Mouse (Mus musculus) hindbrain, embryonic 14.5 days (tissue): ENCODE measurements around the gene Tjp2. TPM values are rescaled to one million over a fixed set of nuclear protein-coding genes. Genes with fewer than 3 reads are reported as not detected.
"Not testable (repeated sequence)": the region's sequence is repeated elsewhere in the genome, so short reads cannot be mapped to it uniquely, and the experiment has no call there.

Experiments used
- ATAC-seq: fragments of 200-750 bp; cut with Nextera tagmentation; 2 replicates; pipeline ENCODE4 v1.8.0; 2017; ENCODE audit warnings: moderate number of reproducible peaks, mild to moderate bottlenecking, moderate TSS enrichment, moderate library complexity; ENCODE audit not compliant: low FRiP score
- DNase-seq: peaks from one replicate; pipeline ENCODE4 v3.0.0-alpha.2; 2015; ENCODE audit warnings: low spot score
- H3K27ac ChIP-seq: fragments of 300-500 bp; sonication (generic); 2 replicates; pipeline ENCODE4 v1.5.1; 2014; ENCODE audit warnings: mild to moderate bottlenecking, moderate library complexity
- H3K27me3 ChIP-seq: fragments of 300-500 bp; sonication (generic); 2 replicates; pipeline ENCODE4 v1.6.1; 2014; ENCODE audit warnings: mild to moderate bottlenecking, low read length, mixed read lengths; ENCODE audit not compliant: control insufficient read depth, insufficient read depth
- H3K36me3 ChIP-seq: fragments of 300-500 bp; sonication (generic); replicated peaks from 2 replicates; pipeline ENCODE4 v1.6.1; 2014; ENCODE audit not compliant: control insufficient read depth, insufficient read depth
- H3K4me1 ChIP-seq: fragments of 300-500 bp; sonication (generic); replicated peaks from 2 replicates; pipeline ENCODE4 v1.6.1; 2014; ENCODE audit warnings: antibody characterized with exemption, low read length, mixed read lengths; ENCODE audit not compliant: control insufficient read depth, insufficient read depth
- H3K4me2 ChIP-seq: fragments of 300-500 bp; sonication (generic); replicated peaks from 2 replicates; pipeline ENCODE4 v1.6.1; 2014; ENCODE audit warnings: mild to moderate bottlenecking, moderate library complexity
- H3K4me3 ChIP-seq: fragments of 300-500 bp; sonication (generic); replicated peaks from 2 replicates; pipeline ENCODE4 v1.5.1; 2014; ENCODE audit warnings: mild to moderate bottlenecking, low read length
- H3K9ac ChIP-seq: fragments of 300-500 bp; sonication (generic); 2 replicates; pipeline ENCODE4 v1.6.1; 2014
- H3K9me3 ChIP-seq: fragments of 300-500 bp; sonication (generic); 2 replicates; pipeline ENCODE4 v1.6.1; 2016; ENCODE audit warnings: low read length; ENCODE audit not compliant: control insufficient read depth
- WGBS: fragments of 180-500 bp; shearing (Covaris S2); extraction: QIAGEN DNeasy Blood & Tissue Kit; methylation state at CpG from one replicate; pipeline ENCODE4 v1.1.7; 2014; 5-methylcytosine and 5-hydroxymethylcytosine counted together
- polyA plus RNA-seq: library from polyadenylated mRNA; unstranded; fragments of >200 nt; fragmentation: Nextera tagmentation; extraction: Ambion mirVana; gene quantifications from 2 replicates; pipeline ENCODE4 v1.2.1, GENCODE M21; 2014

Tjp2 gene
- polyA plus RNA-seq, 1 experiment from 2014 or later = 12.6 TPM

DNA sequence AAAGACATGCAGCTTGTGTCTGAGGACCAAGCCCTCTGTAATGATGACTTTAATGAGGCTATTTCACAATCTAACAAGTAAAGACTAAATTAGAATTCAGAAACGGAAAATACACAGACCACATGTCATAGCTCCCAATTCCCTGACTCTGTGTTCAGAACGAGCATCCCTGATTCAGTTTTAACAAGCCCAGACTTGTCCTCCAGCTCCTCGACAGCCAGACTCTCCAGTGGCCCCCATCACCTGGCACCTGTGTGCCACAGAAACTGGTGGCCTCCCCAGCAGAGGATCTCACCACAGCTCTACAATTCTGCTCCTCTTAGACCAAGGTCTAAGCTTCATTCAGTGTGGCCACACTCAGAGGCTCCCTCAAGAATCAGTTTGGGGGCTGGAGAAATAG lies 27.5 kb downstream of the Tjp2 start:
- H3K27me3 ChIP-seq = no peaks in the 10 kb centered on the region
- no peak overlapping the region for H3K27ac ChIP-seq
- H3K4me1 ChIP-seq = no peaks in the 10 kb centered on the region
- H3K36me3 ChIP-seq = no peaks in the 10 kb centered on the region
- H3K4me3 ChIP-seq = no peak overlapping the region
- H3K9me3 ChIP-seq = no peaks in the 10 kb centered on the region
- no peak for DNase-seq
- H3K9ac ChIP-seq = no peak overlapping the region
- no peak for ATAC-seq
- WGBS = 73% methylated on average over 3 of the region's 3 CpGs
- H3K4me2 ChIP-seq = no peak overlapping the region

DNA sequence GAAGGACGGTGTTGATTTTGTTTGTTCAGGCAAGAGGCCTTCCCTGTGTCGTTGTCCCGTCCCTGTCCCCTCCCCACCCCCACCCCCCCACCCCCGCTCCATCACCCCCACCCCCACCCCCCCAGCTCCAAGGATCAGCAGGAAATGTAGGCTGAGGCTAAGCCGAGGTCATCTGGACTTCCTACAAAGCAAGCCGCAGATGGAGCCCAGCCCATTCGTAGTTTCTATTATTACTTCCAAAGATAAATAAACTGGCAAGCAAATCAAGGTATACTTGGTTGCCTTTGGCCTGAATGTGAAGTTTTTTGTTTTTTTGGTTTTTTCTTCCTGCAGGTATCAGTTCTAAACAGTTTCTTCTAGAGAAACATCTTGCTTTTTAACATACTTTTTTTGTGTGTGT lies 29.6 kb downstream of the Tjp2 start:
- H3K4me1 ChIP-seq = no peaks in the 10 kb centered on the region
- no peak overlapping the region for H3K4me2 ChIP-seq
- DNase-seq = no peak
- H3K4me3 ChIP-seq = no peak overlapping the region
- no peaks in the 10 kb centered on the region for H3K9me3 ChIP-seq
- no peaks in the 10 kb centered on the region for H3K36me3 ChIP-seq
- H3K27ac ChIP-seq = no peak overlapping the region
- no peaks in the 10 kb centered on the region for H3K27me3 ChIP-seq
- 76% methylated on average over 7 of the region's 7 CpGs for WGBS
- no peak for ATAC-seq
- H3K9ac ChIP-seq = no peak overlapping the region

DNA sequence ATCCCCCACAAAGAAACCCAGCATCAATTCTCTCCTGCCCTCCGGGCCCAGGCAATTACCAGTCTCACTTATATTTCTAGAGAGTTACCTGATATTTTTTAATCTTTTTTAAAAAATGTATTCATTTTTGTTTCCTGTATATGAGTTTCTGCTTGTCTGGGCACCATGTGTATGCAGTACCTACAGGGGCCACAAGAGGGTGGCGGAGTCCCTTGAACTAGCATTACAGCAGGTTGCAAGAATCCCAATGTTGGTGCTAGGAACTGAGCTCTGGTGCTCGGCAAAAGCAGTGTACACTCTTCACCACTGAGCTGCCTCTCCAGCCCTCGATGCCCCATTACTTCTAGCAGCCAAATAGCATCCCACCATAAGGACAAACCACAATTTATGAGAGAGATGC lies 30.6 kb downstream of the Tjp2 start:
- H3K9me3 ChIP-seq = no peaks in the 10 kb centered on the region
- no peak for ATAC-seq

DNA sequence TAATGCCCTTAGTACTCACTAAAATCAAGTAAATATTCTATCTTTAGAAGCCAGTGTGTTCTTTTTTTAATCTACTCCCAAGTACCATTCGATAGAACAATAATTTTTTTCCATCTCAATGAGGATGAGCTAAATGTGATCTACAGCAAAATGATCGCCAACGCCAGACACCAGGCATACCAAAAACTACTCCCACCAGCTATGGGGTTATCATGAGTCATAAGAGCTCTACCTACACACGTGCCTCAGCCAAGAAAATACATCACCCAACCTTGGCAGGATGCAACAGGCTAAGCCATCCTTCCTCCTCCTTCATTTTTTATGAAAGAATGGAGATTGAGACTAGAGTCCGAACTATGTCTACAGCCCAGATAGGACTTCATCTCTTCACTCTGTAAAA lies 31.9 kb downstream of the Tjp2 start:
- WGBS = 94% methylated on average over 5 of the region's 5 CpGs
- no peak for DNase-seq
- H3K9ac ChIP-seq = no peak overlapping the region
- no peaks in the 10 kb centered on the region for H3K4me1 ChIP-seq
- H3K27ac ChIP-seq = no peak overlapping the region
- no peak overlapping the region for H3K4me3 ChIP-seq
- no peaks in the 10 kb centered on the region for H3K9me3 ChIP-seq
- H3K4me2 ChIP-seq = no peak overlapping the region
- H3K36me3 ChIP-seq = no peaks in the 10 kb centered on the region
- no peak for ATAC-seq
- H3K27me3 ChIP-seq = no peaks in the 10 kb centered on the region

More for the DNA sequence above, 30.6 kb downstream of the Tjp2 start:
- Histone ChIP-seq H3K4me3 (no peak overlapping the region), H3K27me3 (no peaks in the 10 kb centered on the region), H3K4me1 (no peaks in the 10 kb centered on the region), H3K4me2 (no peak overlapping the region), H3K9ac (no peak overlapping the region), H3K36me3 (no peaks in the 10 kb centered on the region), H3K27ac (no peak overlapping the region)
- no peak for DNase-seq
- 95% methylated on average over 4 of the region's 4 CpGs for WGBS

DNA sequence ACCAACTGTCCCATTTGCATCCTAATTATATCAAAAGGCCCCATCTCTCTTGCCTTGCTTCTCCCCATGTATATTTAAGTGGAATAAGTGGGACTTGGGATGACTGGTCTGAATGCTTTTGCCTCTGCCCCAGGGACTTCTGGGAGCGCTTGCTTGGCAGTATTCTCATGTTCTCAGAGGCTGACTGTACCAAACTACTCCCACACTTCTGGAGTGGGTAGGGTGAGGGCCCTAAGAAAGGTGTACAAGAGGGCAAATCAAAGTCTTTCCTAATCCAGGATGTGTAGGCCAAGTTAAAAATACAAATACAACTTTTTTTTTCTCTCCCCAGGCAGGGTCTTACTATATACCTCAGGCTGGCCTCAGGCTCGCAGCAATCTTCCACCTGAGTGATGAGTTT lies 37.0 kb downstream of the Tjp2 start:
- WGBS = 85% methylated on average over 2 of the region's 2 CpGs
- ATAC-seq (no peak), DNase-seq (no peak)
- H3K4me1 ChIP-seq = no peaks in the 10 kb centered on the region
- no peak overlapping the region for H3K4me2 ChIP-seq
- no peak overlapping the region for H3K27ac ChIP-seq
- no peak overlapping the region for H3K4me3 ChIP-seq
- no peaks in the 10 kb centered on the region for H3K36me3 ChIP-seq
- H3K9ac ChIP-seq = no peak overlapping the region
- H3K9me3 ChIP-seq = no peaks in the 10 kb centered on the region
- H3K27me3 ChIP-seq = no peaks in the 10 kb centered on the region

DNA sequence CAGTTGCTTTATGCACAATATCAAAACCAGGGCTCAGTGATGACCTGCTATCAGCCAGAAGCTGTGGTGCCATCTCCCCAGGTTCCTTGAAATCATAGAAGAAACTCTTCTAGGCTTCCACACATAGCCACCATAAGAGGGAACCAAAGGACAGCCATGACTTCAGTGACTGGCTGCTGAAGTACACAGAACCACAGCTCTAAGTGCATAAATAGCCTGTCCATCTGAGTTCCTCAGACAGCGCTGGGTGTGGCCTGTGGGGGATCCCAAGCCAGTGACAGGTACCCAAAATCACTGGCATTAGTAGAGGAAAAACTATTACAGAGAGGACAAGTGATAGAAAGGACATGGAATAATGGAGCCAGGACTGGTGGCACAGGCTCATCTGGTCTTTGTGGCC lies 37.5 kb downstream of the Tjp2 start:
- H3K27me3 ChIP-seq, H3K9me3 ChIP-seq, H3K36me3 ChIP-seq, H3K27ac ChIP-seq, ATAC-seq, H3K4me2 ChIP-seq, H3K4me1 ChIP-seq, H3K4me3 ChIP-seq, H3K9ac ChIP-seq, DNase-seq: not testable (repeated sequence)
- 77% methylated on average over 1 of the region's 1 CpGs for WGBS

DNA sequence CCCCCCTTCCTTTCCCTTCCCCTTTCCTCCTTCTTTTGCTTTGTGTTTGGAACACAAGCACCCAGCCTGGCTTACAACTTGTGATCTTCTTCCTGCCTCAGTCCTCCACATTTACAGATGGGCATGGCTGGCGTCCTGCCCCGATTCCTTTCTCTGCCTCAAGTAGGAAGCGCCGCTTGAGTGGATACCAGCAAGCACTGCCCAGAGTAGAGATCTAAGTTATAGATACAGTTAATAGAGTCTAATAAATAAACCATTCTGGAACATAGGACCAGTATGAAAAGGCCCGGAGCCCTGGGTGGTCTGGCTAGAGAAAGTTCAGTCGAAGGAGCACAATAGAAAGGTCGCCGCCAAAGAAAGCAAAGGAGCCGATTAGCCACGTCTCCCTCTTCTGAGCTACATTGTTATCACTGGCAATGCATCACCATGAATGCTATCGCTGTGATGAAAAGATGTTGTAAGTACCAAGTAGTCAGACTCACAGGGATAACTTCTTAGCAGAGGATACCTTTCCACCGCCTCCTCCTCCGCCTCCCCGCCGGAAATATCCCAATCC lies 41.1 kb downstream of the Tjp2 start:
- H3K9ac ChIP-seq = no peak overlapping the region
- DNase-seq (no peak), ATAC-seq (no peak)
- no peak overlapping the region for H3K27ac ChIP-seq
- H3K4me2 ChIP-seq = no peak overlapping the region
- no peaks in the 10 kb centered on the region for H3K4me1 ChIP-seq
- no peaks in the 10 kb centered on the region for H3K9me3 ChIP-seq
- H3K4me3 ChIP-seq = no peak overlapping the region
- H3K27me3 ChIP-seq = no peaks in the 10 kb centered on the region
- no peaks in the 10 kb centered on the region for H3K36me3 ChIP-seq
- WGBS = 49% methylated on average over 15 of the region's 15 CpGs

DNA sequence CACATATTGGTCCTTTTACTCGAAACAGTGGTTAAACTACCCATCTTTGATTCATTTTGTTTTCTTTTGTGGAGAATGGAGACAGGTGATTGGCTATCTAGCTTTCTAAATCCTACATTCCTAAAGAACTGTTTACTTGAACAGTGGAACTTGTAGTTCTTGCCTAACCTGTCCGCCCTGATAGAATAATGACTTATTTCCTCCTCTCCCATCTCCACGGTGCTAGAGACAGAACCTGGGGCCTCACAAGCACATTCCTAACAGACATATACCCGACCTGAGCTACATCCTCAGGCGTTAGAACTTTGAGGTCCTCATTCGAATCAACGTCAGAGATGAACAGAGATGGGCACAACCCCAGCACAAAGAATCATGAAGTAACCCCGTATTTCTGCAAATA lies 44.4 kb downstream of the Tjp2 start:
- ATAC-seq (no peak), DNase-seq (no peak)
- Histone ChIP-seq H3K9me3 (no peaks in the 10 kb centered on the region), H3K4me3 (no peak overlapping the region), H3K27ac (no peak overlapping the region), H3K9ac (no peak overlapping the region), H3K4me2 (no peak overlapping the region), H3K36me3 (no peaks in the 10 kb centered on the region), H3K27me3 (no peaks in the 10 kb centered on the region; the same call in 1 of the 2 replicates), H3K4me1 (no peaks in the 10 kb centered on the region)
- WGBS = 82% methylated on average over 8 of the region's 8 CpGs

DNA sequence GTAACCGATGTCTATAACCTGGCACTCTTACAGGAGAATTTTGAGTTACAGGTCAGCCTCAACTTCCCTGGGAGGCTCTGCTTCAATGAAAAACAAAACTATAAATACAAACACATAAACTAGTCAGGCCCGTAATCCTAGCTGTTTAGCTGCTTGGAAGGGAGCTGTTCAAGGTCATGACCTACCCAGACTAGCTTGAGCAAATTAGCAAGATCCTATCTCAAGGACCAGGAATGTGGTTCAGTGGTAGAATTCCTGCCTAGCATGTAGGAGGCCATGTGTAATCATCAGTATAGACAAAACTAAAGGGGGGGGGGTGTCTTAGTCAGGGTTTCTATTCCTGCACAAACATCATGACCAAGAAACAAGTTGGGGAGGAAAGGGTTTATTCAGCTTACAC lies 46.7 kb downstream of the Tjp2 start:
- no peak for DNase-seq
- WGBS = 80% methylated on average over 2 of the region's 2 CpGs

DNA sequence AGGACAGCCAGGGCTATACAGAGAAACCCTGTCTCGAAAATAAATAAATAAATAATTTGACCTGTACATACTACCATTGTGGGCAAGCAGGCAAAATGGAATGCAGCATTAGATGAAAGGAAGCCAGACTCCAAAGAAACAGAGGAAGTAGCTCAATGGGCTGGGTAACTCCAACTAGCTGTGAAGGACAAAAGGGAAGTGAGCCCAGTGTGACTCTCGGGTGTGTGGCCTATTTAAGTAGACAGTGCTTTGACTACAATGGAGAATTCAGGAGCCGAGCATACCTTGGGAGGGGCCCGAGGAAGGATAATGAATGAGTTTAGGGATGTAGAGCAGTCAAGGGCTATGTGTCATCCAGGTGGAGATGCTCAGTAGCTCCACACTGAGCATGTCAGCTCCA lies 48.1 kb downstream of the Tjp2 start:
- Histone ChIP-seq H3K4me1 (0 out of 2 replicates have a peak, but pooled peaks cover 8% of the 10 kb centered on the region), H3K9me3 (no peaks in the 10 kb centered on the region), H3K36me3 (no peaks in the 10 kb centered on the region), H3K27ac (no peak overlapping the region), H3K9ac (no peak overlapping the region), H3K4me3 (no peak overlapping the region), H3K27me3 (no peaks in the 10 kb centered on the region; the same call in 1 of the 2 replicates), H3K4me2 (no peak overlapping the region)
- WGBS = 80% methylated on average over 4 of the region's 4 CpGs
- DNase-seq (no peak), ATAC-seq (no peak)

More for the DNA sequence above, 46.7 kb downstream of the Tjp2 start:
- Histone ChIP-seq H3K36me3 (no peaks in the 10 kb centered on the region), H3K9ac (no peak overlapping the region), H3K4me3 (no peak overlapping the region), H3K9me3 (no peaks in the 10 kb centered on the region), H3K4me1 (0 out of 2 replicates have a peak, but pooled peaks cover 5% of the 10 kb centered on the region), H3K27ac (no peak overlapping the region), H3K27me3 (no peaks in the 10 kb centered on the region; the same call in 1 of the 2 replicates), H3K4me2 (no peak overlapping the region)
- ATAC-seq = no peak
